In the genomic region with DNA sequence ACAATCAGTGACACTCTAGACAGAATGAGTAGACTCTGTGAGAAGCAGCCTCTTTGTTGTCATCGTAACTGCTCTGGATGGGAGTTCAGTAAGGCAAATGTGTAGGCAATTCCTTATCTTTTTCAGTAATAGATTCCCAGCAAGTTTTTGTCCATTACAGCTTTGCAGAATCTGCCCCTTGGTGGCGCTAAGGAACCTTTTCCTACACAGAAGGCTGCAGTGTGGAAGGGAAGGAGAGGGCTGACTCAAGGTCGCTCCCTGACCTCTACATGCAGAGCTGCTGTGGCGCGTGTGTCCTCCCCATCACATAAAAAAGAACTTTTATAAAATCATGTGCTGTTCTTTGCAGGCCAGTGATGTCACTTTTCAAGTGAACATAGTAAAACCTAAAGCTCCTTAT, we compare ENCODE assay signal across 14 mouse cellular contexts. TPM values are rescaled to one million over a fixed set of nuclear protein-coding genes. Genes with fewer than 3 reads are reported as not detected.
DNase-seq lines count a peak whose midpoint lies in the region; ATAC-seq and TF ChIP-seq lines count a peak whose summit lies in the region.
"Had no signal": no experiment of that assay in that cellular context is flagged by ENCODE, and none has a peak within 500 bp of the region (broad histone marks: within the 10 kb centered on the region; RNA-seq: fewer than 3 reads in every experiment).

No protein-coding gene starts in this region.

- no peak overlapping the region for H3K4me2 ChIP-seq in forebrain, postnatal 0 days (ENCODE audit: low read depth)
- H3K4me2 ChIP-seq in forebrain, embryonic 12.5 days = no peak overlapping the region
- H3K4me2 ChIP-seq in liver, embryonic 14.5 days (ENCODE audit: low read depth) = no peak overlapping the region
- H3K4me2 ChIP-seq: liver, embryonic 15.5 days; stomach, embryonic 15.5 days had no signal

- TF ChIP-seq EP300 in liver, embryonic 14.5 days (IDR thresholded peaks at IDR 0.05; ENCODE audit: low read depth) = no peak

- H3K27ac ChIP-seq in forebrain, postnatal 0 days (ENCODE audit: low read depth, low read length) = no peak overlapping the region
- no peak overlapping the region for H3K27ac ChIP-seq in forebrain, embryonic 12.5 days
- H3K27ac ChIP-seq in liver, embryonic 14.5 days = no peak overlapping the region
- H3K27ac ChIP-seq: liver, embryonic 15.5 days; stomach, embryonic 15.5 days had no signal

- WGBS in forebrain, postnatal 0 days = 80% methylated on average over 5 of the region's 5 CpGs
- WGBS in forebrain, embryonic 12.5 days = 80% methylated on average over 5 of the region's 5 CpGs
- WGBS in liver, embryonic 14.5 days (ENCODE audit: insufficient replicate concordance) = 81% methylated on average over 5 of the region's 5 CpGs

- no peak for DNase-seq in forebrain, postnatal 0 days
- DNase-seq in liver, embryonic 14.5 days (ENCODE audit: low read depth in 3 of 3, low spot score in 3 of 3) = no peak
- DNase-seq in liver (no peak), NIH3T3 (ENCODE audit: low read depth) (peak; percentile 48)
- no peak for DNase-seq in ovary, postnatal 36 days (ENCODE audit: low spot score)
- DNase-seq in left cerebral cortex, adult 9 months (ENCODE audit: low spot score in 2 of 2) = no peak

- 0 out of 2 replicates have a peak, but pooled peaks cover 4% of the 10 kb centered on the region for H3K36me3 ChIP-seq in forebrain, postnatal 0 days (ENCODE audit: insufficient read depth)
- H3K36me3 ChIP-seq in forebrain, embryonic 12.5 days (replicated peaks) = peaks cover 73% of the 10 kb centered on the region
- H3K36me3 ChIP-seq in liver, embryonic 14.5 days (replicated peaks; ENCODE audit: control insufficient read depth, insufficient read depth, low read depth) = peaks cover 73% of the 10 kb centered on the region

- no peak overlapping the region for H3K9ac ChIP-seq in forebrain, postnatal 0 days
- no peak overlapping the region for H3K9ac ChIP-seq in forebrain, embryonic 12.5 days
- no peak overlapping the region for H3K9ac ChIP-seq in liver, embryonic 14.5 days (replicated peaks)
- H3K9ac ChIP-seq: liver, embryonic 15.5 days; stomach, embryonic 15.5 days had no signal

- no peak overlapping the region for H3K4me3 ChIP-seq in forebrain, postnatal 0 days (ENCODE audit: low read depth, low read length)
- no peak overlapping the region for H3K4me3 ChIP-seq in forebrain, embryonic 12.5 days (replicated peaks)
- H3K4me3 ChIP-seq in liver, embryonic 14.5 days (ENCODE audit: insufficient read depth in 1 of 2, low read depth in 2 of 2, low read length in 2 of 2) = no peak overlapping the region
- H3K4me3 ChIP-seq: liver, embryonic 15.5 days; stomach, embryonic 15.5 days had no signal

- no peak for ATAC-seq in forebrain, postnatal 0 days
- no peak for ATAC-seq in forebrain, embryonic 12.5 days (ENCODE audit: low FRiP score)
- no peak for ATAC-seq in liver, embryonic 14.5 days (ENCODE audit: insufficient read depth)
- peak; percentile 42; the same call in 1 of the 2 replicates for ATAC-seq in megakaryocyte progenitor cell, adult 5-6 weeks (replicated peaks; ENCODE audit: poor library complexity)

- no peaks in the 10 kb centered on the region; the same call in 1 of the 2 replicates for H3K4me1 ChIP-seq in forebrain, postnatal 0 days (ENCODE audit: insufficient read depth)
- H3K4me1 ChIP-seq in forebrain, embryonic 12.5 days = peaks cover 13% of the 10 kb centered on the region
- peaks cover 8% of the 10 kb centered on the region in 2 experiments for H3K4me1 ChIP-seq in liver, embryonic 14.5 days (replicated peaks; ENCODE audit: control insufficient read depth in 2 of 2, insufficient read depth in 2 of 2, low read length in 1 of 2)

- no peaks in the 10 kb centered on the region for H3K27me3 ChIP-seq in forebrain, postnatal 0 days (ENCODE audit: insufficient read depth, low read length)
- H3K27me3 ChIP-seq in forebrain, embryonic 12.5 days = no peaks in the 10 kb centered on the region
- H3K27me3 ChIP-seq in liver, embryonic 14.5 days (ENCODE audit: control insufficient read depth, insufficient read depth, low read length) = no peaks in the 10 kb centered on the region
- H3K27me3 ChIP-seq: liver, embryonic 15.5 days; stomach, embryonic 15.5 days had no signal

- no peaks in the 10 kb centered on the region for H3K9me3 ChIP-seq in forebrain, postnatal 0 days (ENCODE audit: low read length)
- no peaks in the 10 kb centered on the region for H3K9me3 ChIP-seq in forebrain, embryonic 12.5 days
- H3K9me3 ChIP-seq in liver, embryonic 14.5 days (ENCODE audit: control insufficient read depth, low read length) = no peaks in the 10 kb centered on the region
- H3K9me3 ChIP-seq: liver, embryonic 15.5 days; stomach, embryonic 15.5 days had no signal

- TF ChIP-seq CTCF in forebrain, postnatal 0 days (IDR thresholded peaks at IDR 0.05; ENCODE audit: low read depth) = peak; percentile 44
- peak; percentile 37; the same call in 1 of the 2 replicates for TF ChIP-seq CTCF in liver, embryonic 14.5 days (IDR thresholded peaks at IDR 0.05; ENCODE audit: low read depth)

RNA-seq across cellular contexts. Expression of gene Nsl1, which starts 5.6 kb away (rescaled TPM):
- total RNA-seq in forebrain, postnatal 0 days (2014; rRNA removed) = 2.1 and 4.7 TPM in 2 replicates
- polyA plus RNA-seq in forebrain, postnatal 0 days (2015; fragmentation: Nextera tagmentation; extraction: Ambion mirVana) = 1.2 and 2.5 TPM in 2 replicates
- 26.4 and 28.1 TPM in 2 replicates for polyA plus RNA-seq in forebrain, embryonic 12.5 days (2016; fragmentation: Nextera tagmentation; extraction: Ambion mirVana)
- 5.3 and 11.2 TPM in 2 replicates for polyA plus RNA-seq in liver, embryonic 14.5 days (2012; rRNA removed)
- 8.8 and 11.6 TPM in 2 replicates for polyA plus RNA-seq in liver, embryonic 14.5 days (2014; fragmentation: Nextera tagmentation; extraction: Ambion mirVana)
- total RNA-seq in megakaryocyte progenitor cell, adult 5-6 weeks (2015) = 9.8 and 9.9 TPM in 2 replicates
- total RNA-seq in megakaryocyte progenitor cell, adult 5-6 weeks (2017) = 16.0 and 23.1 TPM in 2 replicates

RNA-seq across cellular contexts. Expression of gene Tatdn3, which starts 5.6 kb away (rescaled TPM):
- total RNA-seq in forebrain, postnatal 0 days (2014; rRNA removed) = 23.0 and 24.8 TPM in 2 replicates
- polyA plus RNA-seq in forebrain, postnatal 0 days (2015; fragmentation: Nextera tagmentation; extraction: Ambion mirVana) = 11.9 and 13.2 TPM in 2 replicates
- polyA plus RNA-seq in forebrain, embryonic 12.5 days (2016; fragmentation: Nextera tagmentation; extraction: Ambion mirVana) = 11.9 and 15.3 TPM in 2 replicates
- polyA plus RNA-seq in liver, embryonic 14.5 days (2012; rRNA removed) = 4.6 and 6.5 TPM in 2 replicates
- 8.5 and 8.7 TPM in 2 replicates for polyA plus RNA-seq in liver, embryonic 14.5 days (2014; fragmentation: Nextera tagmentation; extraction: Ambion mirVana)
- total RNA-seq in megakaryocyte progenitor cell, adult 5-6 weeks (2015) = 12.9 and 19.3 TPM in 2 replicates
- 18.0 and 19.5 TPM in 2 replicates for total RNA-seq in megakaryocyte progenitor cell, adult 5-6 weeks (2017)

RNA-seq across cellular contexts. Expression of gene Batf3, which starts 29.3 kb away (rescaled TPM):
- total RNA-seq in forebrain, postnatal 0 days (2014; rRNA removed) = 1.4 and 1.8 TPM in 2 replicates
- 1.2 and 1.3 TPM in 2 replicates for polyA plus RNA-seq in forebrain, postnatal 0 days (2015; fragmentation: Nextera tagmentation; extraction: Ambion mirVana)
- 3.5 and 3.7 TPM in 2 replicates for polyA plus RNA-seq in forebrain, embryonic 12.5 days (2016; fragmentation: Nextera tagmentation; extraction: Ambion mirVana)
- polyA plus RNA-seq in liver, embryonic 14.5 days (2012; rRNA removed) = 1.6 and 1.8 TPM in 2 replicates
- 1.5 and 2.4 TPM in 2 replicates for polyA plus RNA-seq in liver, embryonic 14.5 days (2014; fragmentation: Nextera tagmentation; extraction: Ambion mirVana)
- total RNA-seq in megakaryocyte progenitor cell, adult 5-6 weeks (2015) = 1.0 and 1.9 TPM in 2 replicates
- total RNA-seq in megakaryocyte progenitor cell, adult 5-6 weeks (2017) = 1.3 TPM in 1 of 2 replicates, not detected in the other

RNA-seq across cellular contexts. Expression of gene Spata45, which starts 31.9 kb away (rescaled TPM):
- total RNA-seq in forebrain, postnatal 0 days (2014; rRNA removed) = not detected in 2 replicates
- not detected in 2 replicates for polyA plus RNA-seq in forebrain, postnatal 0 days (2015; fragmentation: Nextera tagmentation; extraction: Ambion mirVana)
- polyA plus RNA-seq in forebrain, embryonic 12.5 days (2016; fragmentation: Nextera tagmentation; extraction: Ambion mirVana) = not detected in 2 replicates
- not detected in 2 replicates for polyA plus RNA-seq in liver, embryonic 14.5 days (2012; rRNA removed)
- not detected in 2 replicates for polyA plus RNA-seq in liver, embryonic 14.5 days (2014; fragmentation: Nextera tagmentation; extraction: Ambion mirVana)
- not detected in 2 replicates for total RNA-seq in megakaryocyte progenitor cell, adult 5-6 weeks (2015)
- total RNA-seq in megakaryocyte progenitor cell, adult 5-6 weeks (2017) = not detected in 2 replicates
- total RNA-seq: layer of hippocampus, adult 18-20 months; monocyte, adult 5-6 weeks had no signal
- polyA plus RNA-seq: embryonic facial prominence, embryonic 14.5 days; heart, postnatal 0 days; liver, embryonic 15.5 days; stomach, embryonic 15.5 days had no signal

RNA-seq across cellular contexts. Expression of gene Flvcr1, which starts 42.4 kb away (rescaled TPM):
- total RNA-seq in forebrain, postnatal 0 days (2014; rRNA removed) = 28.8 and 33.9 TPM in 2 replicates
- polyA plus RNA-seq in forebrain, postnatal 0 days (2015; fragmentation: Nextera tagmentation; extraction: Ambion mirVana) = 5.1 and 7.6 TPM in 2 replicates
- 9.7 and 11.5 TPM in 2 replicates for polyA plus RNA-seq in forebrain, embryonic 12.5 days (2016; fragmentation: Nextera tagmentation; extraction: Ambion mirVana)
- 4.5 and 6.4 TPM in 2 replicates for polyA plus RNA-seq in liver, embryonic 14.5 days (2012; rRNA removed)
- polyA plus RNA-seq in liver, embryonic 14.5 days (2014; fragmentation: Nextera tagmentation; extraction: Ambion mirVana) = 4.5 and 4.9 TPM in 2 replicates
- total RNA-seq in megakaryocyte progenitor cell, adult 5-6 weeks (2015) = 29.9 and 30.6 TPM in 2 replicates
- 21.7 and 24.9 TPM in 2 replicates for total RNA-seq in megakaryocyte progenitor cell, adult 5-6 weeks (2017)
